Mouse (Mus musculus) R1 (cell line): ENCODE data around the gene Elmo1.
A peak's percentile ranks its signal among the peaks of the same experiment; 100 is the strongest.

Experiments used
- DNase-seq: peaks from one replicate; pipeline ENCODE4 v3.0.0-alpha.2; 2018; ENCODE audit warnings: low read depth, low spot score

Gene Elmo1

GRCm38 (mm10) chr13:20257562-20258525 is 167.4 kb downstream of the Elmo1 start:
- no peak for DNase-seq

DNA sequence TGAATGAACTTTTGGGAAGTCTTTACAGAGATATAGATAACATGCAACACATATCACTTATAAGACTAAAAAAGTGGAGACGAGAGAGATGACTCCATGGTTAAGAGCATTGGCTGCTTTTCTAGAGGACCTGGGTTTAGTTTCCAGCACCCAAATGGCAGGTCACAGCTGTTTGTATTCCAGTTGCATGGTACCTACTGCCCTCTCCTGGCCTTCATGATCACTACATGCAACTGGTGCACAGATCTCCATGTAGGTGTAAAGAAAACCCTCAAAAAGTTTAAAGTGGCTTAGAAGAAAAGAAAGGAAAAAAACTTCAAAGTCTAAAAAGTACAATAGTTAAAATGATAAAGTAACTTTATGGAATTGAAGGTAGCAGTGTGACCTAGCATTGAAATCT is 172.8 kb downstream of the Elmo1 start:
- DNase-seq: peak; percentile 62

- DNase-seq: no peak
Observed at GRCm38 (mm10) chr13:20270148-20270547, 179.8 kb downstream of the Elmo1 start.

GRCm38 (mm10) chr13:20271799-20272198 is 181.4 kb downstream of the Elmo1 start:
- no peak for DNase-seq

DNA sequence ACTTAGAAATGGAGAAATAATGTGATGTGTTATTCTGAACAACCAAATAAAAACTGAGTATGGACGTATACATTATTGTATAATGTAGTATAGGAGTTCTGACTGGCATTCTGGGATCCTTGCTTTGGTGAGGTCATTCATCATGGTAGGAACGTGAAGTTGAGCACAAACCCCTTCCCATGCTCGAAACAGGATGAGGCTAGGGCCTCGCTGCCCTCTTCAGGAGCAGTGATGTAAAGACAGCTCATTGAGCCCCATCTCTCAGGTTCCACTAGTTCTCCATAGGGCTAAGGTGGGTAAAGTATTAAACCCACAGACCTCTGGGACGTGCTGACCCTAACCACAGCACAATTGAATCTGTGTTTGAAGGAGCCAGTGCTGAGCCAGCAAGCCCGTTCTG is 182.2 kb downstream of the Elmo1 start:
- peak; percentile 12 for DNase-seq

DNA sequence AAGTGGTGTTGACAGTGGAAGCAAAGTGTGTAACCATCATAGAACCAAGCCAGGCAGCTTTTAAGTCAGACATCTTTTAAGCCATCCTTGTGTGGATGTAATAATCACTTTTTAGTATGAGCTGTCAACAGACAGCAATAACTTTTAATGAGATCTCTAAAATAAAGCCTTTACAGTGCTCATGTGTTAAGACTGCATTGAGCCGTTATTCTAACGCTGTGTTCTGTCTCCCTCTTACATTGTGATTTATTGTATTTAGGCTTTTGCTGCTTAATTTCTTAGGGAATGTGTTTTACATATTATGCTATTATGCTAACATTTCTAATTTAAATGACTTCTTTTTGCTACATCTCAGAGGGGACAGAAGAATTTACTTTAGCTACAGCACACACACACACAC is 189.5 kb downstream of the Elmo1 start:
- DNase-seq: no peak

DNA sequence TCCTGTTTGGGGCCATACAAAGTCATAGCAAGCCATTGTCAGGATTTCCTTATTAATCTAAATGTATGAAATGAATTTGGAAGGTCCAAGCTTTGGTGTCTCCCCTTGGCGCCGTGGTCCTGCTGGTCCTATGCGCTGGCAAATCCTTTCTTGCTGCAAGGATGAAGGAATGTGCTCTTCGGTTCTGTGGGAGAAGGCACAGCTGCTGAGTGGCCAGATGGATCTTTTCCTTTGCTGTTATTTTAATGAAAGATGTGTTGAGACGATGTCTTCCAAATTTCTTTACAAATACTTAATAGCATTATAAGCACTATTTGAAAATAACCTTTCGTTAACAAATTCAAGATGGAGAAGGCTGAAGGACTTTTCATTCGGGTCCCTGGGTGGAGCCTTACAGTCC is 193.5 kb downstream of the Elmo1 start:
- no peak for DNase-seq

DNA sequence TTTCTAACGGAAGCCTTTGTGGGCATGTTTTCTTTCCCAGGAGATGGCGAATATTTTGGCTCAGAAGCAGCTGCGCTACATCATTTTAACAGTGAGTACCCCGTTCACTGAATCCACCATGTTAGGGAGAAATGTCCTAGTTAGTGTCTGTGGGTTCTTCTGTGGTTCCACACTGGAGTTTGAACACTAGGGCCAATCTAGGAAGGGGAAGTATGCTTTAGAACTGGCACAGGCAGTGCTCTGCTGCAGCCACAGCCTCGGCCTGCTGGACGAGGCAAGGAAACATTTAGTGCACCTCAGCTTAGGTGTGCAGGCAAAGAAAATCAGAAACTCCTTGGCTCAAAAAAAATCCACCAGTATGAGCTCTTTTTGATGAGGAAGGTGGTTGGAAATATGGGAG is 196.3 kb downstream of the Elmo1 start:
- DNase-seq: no peak

DNA sequence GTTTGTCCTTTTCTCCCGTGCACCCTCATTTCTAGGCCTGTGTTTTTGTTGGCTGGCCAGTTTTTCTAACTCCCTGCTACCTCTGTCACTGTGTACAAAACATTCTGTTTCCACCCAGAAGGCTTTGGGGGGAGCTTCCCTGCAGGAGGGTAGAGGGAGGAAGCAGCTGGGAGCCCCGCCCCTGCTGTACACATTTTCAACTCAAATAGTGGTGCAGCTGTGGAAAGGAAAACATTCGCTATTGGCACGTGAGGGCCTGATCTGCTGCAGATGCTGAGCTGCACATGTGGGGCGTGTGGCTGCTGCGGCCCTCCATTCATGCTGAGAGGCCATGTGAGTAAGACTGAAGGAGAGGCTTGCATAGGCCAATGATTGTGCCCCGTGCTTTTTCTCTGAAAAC is 198.0 kb downstream of the Elmo1 start:
- DNase-seq: peak; percentile 13

DNA sequence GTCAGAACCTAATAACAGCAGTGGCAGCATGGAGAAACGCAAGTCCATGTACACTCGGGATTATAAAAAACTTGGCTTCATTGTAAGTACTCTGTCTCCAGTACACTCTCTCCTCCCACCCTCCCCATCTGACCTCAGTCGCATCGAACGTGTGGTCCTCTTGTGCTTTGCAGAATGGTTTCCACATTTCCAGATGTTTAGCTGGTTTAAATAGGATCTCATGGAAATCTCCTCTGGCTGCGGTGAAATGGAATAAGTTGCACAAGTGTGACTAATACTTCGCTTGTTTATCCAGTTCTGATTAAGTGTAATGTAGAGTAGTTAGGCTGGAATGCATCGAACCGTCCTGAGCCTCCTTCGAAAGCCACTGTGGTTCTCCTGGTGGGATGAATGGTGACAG is 200.0 kb downstream of the Elmo1 start:
- DNase-seq: no peak

DNA sequence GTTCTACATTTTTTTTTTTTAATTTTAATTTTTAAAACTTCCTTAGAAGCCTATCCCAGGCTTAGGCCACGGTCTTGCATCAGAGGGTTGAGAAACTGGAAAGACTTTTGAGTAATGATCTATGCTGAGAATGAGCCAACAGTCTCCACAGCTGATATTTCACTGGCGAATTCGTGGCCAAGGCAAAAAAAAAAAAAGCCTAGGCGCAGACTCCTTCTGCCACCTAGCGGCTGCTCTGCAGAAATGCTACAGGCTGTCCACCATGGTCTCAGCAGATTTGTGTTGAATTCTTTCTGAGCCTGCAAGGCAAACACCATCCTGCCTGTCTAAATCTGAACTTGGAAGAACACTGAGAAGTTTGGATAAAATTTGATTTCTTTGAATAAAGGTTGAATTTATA is 202.0 kb downstream of the Elmo1 start:
- peak; percentile 48 for DNase-seq

- DNase-seq: no peak
Observed at GRCm38 (mm10) chr13:20295278-20295970, 205.0 kb downstream of the Elmo1 start.

- peak; percentile 66 for DNase-seq
Observed at GRCm38 (mm10) chr13:20297841-20298240, 207.4 kb downstream of the Elmo1 start.

GRCm38 (mm10) chr13:20299424-20299823 is 209.0 kb downstream of the Elmo1 start:
- DNase-seq: peak; percentile 70

DNA sequence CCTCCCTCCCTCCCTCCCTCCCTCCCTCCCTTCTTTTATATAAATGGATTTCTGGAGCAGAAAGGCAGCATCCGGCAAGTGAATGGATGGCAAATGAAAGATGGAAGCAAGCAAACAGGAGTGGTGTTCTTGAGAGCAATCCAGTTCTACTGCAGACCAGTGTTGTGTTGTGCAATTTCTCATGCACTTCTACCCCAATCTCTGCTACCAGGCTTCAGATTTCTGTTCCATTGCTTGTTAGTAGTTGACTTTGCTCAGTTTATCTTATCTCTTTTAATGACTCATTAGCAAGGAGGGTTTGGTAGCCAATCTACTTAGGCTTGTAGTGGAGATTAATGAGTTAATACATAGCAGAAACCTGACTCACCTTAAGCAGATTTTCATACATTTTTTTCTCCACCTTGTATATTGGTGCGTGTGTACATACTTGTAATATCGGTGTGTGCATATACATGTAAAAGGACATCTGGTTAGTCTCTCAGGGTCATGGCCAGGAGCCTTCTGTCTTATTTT is 209.7 kb downstream of the Elmo1 start:
- DNase-seq: no peak

DNA sequence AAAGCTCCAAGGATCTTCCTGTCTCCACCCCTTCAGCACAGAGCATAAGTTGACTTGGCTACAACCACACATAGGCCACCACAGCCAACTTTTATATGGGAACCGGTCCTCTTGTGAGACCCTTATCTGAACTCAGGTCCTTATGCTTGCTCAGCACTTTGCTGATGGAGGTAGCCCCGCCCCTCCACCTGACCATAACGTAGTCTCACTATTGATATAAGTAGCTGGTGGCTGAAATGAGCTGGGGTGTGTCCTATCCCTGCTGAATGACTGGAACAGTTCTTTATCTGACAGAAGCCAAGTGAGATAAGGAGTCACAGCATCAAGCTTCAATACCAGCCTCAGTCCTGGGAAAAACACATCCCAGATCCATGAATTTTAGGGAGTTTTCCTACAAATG is 210.2 kb downstream of the Elmo1 start:
- no peak for DNase-seq

DNA sequence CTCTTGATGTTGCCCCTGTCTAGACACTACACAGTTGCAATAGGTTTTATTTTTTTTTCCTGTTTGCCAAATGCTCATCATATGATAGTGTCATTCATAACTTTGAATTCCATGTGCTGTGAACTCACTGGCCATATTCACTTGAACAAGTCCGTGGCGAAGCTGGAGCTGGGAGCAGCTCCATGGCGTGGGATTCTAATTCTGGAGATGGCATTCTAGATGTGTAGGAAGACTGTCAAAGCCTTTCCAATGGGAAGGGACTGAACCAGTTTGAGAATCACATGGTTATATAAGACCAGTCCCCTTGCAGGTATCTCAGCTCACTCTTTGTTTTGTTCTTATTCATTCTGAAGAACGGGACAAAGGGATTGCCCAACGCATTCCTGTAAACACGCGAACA is 211.4 kb downstream of the Elmo1 start:
- no peak for DNase-seq

DNA sequence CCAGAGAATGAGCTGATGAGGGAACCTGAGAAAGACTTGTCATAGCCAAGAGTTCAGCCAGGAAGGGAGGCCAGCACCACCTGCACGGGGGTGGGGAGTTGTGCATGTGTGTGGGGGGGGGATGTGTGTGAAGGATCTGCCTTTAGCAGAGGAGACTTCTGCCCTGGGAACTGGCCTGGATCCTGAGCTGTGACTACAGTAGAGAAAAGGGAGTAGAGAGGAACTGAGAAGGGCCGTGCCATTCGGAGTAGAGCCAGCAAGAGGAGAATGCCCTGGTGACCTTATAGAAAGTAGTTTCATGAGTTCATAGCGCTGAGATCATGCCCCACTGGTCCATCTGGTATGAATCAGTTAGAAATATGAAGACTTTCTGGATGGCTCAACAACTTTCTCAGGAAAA is 215.2 kb downstream of the Elmo1 start:
- DNase-seq: no peak

DNA sequence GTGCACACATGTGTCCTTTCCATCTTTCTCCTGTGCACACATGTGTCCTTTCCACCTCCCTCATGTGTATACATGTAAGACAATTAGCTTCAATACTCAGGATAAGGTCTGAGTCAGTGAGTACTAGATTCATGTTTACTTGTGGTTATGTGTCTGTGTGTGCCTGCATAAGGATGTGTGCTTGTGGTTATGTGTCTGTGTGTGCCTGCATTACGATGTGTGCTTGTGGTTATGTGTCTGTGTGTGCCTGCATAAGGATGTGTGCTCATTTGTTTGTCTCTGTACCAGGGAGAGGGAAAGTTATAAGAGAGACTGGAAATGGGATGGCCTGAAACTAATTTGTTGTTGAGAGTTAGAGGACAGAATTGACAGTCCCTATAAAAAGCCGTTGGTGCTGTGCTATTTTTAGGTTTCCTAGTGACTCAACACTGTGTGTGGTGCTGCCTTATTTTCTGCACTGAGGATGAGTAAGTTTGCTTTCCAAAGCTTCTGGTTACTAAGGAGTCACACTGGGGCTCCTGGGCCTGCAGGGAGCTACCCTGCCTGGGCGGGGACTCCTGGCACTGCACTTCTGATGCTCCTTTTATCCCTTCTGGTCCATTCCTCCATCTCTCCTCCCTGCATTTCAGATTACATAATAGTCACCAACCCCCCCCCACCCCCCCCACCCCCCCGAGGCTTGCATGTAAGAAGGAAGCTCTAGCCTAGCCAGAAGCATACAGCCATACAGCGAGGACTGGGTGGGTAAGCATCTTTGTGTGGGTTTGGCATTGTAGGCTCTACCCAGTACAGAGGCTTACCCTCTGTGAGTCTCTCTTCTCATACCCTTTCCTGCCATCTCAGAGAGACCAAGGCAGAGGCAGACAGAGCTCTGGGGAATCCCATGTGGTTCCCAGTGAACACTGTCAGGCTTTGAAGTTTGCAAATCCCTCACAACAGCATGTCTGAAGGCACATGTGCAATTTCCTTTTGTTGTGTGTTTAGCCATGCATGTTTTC is 216.1 kb downstream of the Elmo1 start:
- no peak for DNase-seq

DNA sequence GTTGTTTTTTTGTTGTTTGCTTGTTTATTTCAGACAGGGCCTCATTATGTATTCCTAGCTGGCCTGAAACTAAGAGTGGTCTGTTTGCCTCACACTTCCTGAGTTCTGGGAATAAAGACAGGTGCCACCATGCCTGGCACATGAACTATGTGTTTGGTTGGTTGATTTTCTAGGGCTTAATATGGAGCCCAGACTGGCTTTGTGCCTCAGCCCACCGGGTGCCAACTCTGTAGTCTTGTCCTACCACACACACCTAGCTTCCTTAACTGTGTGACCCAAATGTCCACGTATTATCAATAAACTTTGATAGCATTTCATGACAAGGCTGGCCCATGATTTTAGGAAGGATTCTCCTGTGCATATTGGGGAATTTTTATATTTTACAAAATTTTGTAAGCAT is 217.0 kb downstream of the Elmo1 start:
- DNase-seq: no peak

GRCm38 (mm10) chr13:20311612-20312011 is 221.2 kb downstream of the Elmo1 start:
- DNase-seq: peak; percentile 83
